Mouse (Mus musculus) heart, adult 8-10 months (tissue): ENCODE measurements around the gene Rtn1. TPM values are rescaled to one million over a fixed set of nuclear protein-coding genes. Genes with fewer than 3 reads are reported as not detected.

Experiments
- DNase-seq: peaks from one replicate; pipeline ENCODE4 v3.0.0; 2022; ENCODE audit warnings: low spot score
- total RNA-seq, 4 experiments: library from RNA; stranded (reverse); gene quantifications; 2 replicates each; pipeline ENCODE4 v1.2.4; 2022

Rtn1 gene
- total RNA-seq, 4 experiments from 2014 or later: 3.3 to 7.0 (median 5.0) TPM

DNA sequence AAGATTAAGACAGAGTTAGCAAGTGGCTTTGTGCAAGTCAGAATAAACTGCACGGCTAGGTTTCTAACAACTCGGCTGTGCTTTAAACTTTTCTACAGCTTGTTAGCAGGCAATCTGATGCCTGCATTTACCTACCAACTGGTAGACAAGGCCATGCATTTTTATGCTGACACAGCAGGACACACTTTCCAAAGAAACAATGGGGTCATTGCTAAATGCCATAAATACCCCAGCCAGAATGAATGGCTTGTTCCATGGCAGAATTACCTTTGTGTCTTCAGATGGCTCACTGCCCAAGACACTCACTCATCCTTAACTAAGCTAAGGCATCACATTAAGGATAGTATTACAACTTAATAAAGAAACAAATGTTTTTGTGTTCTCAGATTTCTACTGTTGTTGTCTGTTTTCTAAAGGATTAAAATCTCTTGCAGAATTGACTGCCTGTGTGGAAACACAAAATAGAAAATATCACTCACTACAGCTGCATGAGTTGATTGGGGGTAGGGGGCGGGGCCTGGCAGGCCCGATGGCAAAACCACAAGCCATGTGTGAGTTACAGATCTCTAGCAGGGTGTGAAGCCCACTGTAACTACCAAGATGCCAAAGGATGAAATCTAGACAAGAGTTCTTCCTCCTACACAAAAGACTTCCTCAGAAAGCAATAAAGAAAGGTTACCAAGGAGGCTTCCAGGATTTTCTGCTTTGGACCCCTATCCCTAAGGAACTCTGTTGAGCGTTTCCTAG is 129.6 kb downstream of the Rtn1 start:
- no peak for DNase-seq

DNA sequence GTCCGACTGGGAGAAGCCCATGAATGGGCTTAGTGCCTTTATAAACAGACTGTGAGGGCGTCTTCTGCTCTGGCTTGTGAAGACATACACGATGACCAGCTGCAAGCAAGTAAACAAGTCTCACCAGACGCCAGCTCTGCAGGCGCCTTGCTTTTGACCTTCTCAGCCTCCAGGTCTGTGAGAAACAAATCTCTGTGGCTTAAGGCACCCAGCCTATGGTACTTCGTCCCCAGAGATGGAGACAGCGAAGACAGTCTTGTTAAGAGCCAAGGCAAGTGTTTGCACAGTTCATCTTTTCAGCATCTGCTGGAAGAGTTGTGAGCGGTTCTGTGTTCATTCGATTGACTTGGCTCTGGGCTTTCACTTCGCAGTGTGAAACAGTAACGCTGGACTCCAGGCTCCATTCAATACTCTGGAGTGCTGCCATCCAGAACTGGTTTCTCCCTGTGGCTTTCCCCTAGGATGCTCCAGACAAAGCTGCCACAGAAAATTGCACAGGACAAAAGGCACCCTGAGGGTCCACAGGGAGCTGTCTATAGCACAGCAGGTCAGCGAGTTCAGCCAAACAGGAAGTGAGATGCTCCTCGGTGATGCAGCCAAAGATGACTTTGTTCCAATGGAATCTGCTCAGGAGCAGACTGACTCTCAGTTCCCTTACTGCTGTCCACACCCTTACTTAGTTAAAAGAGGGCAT is 135.0 kb downstream of the Rtn1 start:
- DNase-seq: peak; percentile 31

DNA sequence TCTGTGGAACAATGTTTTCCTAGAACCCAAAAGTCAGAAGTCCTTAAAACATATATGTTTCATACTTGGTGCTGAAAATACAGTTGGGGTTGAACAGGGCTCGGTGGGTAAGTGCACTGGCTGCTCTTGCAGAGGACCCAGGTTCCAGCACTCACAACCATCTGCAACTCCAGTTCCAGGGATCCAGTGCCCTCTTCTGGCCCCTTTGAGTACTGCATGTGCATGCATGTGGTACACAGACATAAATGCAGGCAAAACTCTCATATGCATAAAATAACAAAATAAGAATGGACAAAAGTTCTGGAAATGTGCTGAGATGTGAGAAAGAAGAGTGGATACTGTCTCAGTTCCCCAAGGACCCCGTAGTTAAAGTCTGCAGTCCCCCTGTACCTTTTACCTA is 141.2 kb downstream of the Rtn1 start:
- no peak for DNase-seq

DNA sequence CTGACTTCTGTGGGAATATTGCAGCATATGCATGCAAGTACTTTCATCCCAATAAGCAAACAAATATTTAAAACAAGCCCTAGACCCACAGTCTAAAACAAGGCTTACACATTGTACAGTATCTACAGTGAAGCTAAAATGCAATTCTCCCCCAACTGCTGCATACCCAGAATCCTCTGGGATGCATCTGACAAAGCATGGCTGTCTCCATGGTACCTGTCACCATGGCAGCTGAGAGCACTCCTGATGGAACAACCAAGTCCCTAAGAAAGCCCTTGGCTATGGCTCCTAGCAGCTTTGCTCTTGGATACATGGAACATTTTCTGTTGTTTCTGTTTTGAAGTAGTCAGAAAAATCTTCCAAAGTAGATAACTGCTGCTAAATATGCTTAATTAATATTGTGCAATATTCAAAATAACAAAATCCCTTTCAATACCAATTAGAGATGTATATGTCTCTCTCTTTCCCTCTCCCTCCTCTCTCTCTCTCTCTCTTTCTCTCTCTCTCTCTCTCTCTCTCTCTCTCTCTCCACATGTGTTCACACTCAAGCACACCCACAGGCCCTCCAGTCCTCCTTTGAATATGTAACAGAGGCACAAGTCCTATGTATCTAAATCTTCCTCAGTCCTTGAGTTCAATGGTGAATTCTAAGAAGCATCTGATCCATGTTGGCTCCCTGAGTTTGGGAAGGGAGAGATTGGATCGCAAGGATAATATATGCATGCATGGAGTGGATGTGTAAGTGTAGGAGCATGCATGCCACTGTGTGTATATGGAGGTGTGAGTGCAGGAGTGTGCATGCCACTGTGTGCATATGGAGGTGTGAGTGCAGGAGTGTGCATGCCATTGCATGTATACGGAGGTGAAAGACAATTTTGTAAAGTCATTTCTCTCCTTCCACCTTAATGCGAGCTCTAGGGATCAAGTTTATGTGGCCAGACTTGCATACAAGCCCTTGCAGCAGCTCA is 143.3 kb downstream of the Rtn1 start:
- no peak for DNase-seq

DNA sequence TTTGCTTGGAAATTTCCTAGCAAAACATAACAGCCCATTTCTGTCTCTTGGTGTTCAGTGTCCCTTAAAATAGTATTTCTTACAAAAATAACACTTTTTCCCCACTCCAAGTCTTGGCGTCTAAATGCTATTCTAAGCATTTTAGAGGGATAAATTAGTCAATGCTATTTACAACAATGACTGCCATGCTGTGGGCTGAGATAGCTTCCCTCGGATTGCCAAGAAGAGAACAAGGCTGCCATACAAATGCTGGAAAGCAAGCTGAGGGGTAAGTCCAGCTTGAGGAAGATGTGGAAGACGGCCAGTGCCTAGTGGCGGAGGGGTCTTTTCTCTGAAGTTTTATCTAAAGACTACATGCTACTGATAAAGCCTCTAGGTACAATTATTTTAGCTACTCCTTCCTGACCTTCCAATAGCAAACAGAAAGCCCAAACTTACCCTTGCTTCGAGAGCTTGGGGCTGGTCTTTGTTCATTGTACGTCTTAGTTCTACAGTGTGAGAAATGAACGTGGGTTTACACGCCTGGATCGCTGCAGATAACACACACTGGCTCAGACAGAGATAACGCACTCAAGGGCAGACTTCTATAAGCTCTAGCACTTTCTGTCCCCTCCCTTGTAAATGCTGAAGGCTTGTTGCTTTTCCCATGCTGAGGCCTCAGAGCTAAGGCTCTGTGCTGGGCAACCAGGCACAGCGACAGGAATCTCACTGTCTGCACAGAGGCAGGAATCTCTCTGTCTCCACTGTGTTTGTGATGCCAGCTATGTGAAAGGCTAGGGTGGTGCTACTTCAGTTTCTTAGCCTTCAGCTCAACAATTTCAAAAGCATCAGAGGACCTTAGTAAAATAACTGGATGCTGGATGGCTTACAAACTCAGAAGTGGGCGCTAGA is 145.4 kb downstream of the Rtn1 start:
- DNase-seq: no peak

DNA sequence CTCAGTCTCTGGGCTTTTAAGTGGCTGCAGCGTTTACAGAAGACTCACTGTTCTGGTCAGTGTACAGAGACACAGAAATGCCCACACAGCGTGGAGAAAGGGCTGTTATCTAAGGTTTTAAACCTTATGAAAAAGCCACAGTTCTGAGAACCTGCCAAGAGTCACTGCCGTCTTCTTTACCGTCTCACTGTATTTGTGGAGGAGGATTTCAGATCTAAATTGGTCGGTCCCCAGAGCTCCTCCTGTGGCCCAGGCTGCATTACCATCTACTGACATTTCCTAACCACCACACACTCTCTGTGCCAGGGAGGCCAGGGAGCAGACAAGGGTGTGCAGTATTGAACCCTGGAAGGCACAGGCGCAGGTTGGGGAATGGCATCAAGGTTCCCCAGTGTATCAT is 151.9 kb downstream of the Rtn1 start:
- no peak for DNase-seq

DNA sequence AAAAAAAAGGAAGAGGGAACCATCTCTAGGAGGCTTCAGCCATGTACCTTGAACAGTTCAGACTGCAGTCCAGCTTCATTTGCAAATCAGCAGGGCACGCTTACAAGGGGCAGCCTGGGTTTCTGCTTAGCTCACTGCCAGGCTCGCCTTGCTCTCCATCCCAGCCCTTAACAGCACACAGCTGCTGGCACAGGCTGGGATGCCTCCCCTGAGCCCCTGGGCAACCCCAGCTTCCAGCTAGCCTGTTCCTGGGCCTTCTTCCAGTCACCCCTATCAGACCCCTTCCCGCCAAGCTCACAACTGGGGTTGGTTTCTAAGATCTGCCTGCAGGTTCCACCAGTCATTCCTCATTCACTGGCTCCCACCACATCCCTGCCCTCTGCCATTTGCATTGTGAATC is 155.8 kb downstream of the Rtn1 start:
- DNase-seq: no peak

DNA sequence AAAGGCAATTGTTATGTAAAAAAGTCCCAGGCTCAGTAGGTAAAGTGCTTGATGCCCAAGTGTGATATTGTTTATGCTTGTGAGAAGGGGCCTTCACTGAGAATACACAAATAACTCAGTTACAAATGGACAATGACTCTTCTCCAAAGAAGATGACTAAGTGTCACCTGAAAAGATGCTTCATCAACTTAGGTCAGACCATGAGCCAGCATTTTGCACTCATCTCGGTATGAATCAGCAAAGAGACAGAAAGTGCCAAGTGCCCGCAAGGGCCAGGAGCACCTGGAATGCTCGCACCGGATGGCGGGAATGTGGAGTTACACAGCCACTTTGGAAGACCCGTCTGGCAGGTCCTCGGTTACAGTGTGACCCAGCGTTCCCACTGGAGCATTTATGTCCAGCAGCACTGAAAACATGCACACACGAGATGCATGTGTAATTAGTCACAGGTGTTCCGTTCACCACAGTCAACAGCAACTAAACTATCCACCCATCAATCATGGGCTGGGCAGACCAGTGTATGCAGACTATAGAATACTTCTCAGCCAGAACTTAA is 156.9 kb downstream of the Rtn1 start:
- no peak for DNase-seq

DNA sequence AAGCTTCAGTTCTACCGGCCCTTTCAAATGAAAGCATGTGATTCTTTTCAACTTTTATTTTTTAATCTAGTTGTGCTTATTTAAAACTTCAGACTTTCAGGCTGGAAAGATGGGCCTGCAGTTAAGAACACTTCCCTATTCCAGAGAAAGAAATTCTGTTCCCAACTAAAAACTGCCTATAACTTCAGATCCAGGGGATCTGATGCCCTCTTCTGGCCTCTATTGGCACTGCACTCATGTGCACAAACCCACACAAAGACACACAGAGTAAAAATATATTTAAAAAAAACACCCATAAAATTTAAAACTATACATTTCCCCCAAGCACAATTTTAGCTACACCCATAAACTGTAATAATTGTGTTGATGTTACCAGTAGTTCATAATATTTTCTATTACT is 163.9 kb downstream of the Rtn1 start:
- DNase-seq: no peak

DNA sequence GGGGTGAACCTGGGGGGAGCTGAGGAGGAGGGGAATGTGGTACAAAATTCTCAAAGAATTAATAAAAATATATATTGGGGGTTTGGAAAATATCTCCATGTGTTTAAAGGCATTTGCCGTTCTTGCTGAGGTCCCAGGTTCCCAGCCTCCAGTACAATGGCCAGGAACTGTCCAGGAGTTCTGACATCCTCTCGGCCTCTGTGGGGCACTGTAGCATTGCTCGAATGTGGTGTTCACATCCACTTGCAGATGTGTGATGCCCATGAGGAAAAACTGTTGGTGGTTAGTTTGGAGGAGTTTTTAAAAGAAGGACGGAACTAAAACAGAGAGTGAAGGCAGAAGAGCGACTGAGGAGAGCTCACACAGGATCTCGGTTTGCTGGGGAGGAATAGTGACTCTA is 166.0 kb downstream of the Rtn1 start:
- no peak for DNase-seq

DNA sequence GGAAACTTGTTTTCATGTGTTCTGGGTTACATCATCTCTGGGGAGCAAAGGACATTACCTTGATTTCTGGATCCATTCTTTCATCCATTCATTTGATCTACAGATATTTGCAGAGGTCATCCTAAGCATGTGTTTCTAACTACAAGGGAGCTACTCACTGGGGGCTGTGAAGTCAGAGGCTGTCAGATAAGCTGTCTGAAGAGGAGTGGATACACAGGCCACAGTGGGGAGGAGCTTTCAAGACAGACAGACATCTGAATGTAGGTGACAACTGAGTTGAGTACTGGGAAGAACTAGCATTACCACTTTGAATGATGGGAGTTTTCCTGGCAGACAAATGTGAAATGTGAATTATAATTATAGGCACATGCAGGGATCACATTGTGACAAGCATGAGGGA is 168.3 kb downstream of the Rtn1 start:
- no peak for DNase-seq

DNA sequence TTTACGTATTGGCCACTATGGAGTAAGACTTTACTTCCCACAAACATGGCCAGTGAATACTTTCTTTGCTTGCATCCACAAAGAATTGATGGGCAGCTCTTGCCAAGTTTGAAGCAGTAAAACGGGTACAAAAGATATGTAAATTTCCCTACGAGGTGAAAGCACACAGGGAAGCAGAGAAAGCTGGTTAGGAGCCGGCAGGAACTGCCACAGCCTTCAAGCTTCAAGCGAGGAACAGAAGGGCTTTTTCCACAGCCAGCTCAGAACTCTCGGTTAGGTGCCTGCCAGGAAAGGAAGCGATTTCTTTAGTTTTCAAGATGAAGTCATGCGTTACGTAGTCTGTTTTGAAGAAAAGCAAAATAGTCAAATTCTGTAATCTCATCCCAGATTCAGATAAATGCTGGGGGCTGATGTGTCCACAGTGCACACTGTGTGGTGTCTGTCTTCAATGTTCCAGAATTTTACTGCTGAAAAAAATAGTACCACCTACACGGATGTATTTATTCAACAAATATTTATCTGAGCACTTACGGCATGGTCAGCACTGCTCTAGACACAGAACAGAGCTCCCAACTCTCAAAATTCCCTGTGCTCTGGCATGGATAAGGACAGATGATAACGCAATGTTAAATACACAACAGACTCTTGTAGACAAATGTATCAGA is 169.5 kb downstream of the Rtn1 start:
- no peak for DNase-seq

DNA sequence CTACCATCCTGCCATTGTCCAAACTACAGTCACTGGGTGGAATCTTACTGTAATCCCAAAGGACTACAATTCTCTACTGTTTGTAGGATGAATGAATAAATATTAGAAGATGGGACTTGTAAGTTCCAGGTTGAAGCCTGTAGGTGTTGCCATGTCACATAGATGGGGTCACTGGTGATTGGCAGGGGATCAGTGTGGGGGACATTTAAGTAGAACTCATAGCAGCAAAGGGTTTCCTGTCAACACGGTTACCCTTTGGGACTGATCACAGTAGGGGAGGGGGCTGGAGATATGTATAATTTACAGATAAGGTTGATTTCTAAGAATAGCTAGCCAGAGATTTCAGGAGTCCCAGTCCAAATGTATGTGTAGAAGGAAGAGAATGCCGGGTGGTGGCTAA is 171.6 kb downstream of the Rtn1 start:
- DNase-seq: no peak

DNA sequence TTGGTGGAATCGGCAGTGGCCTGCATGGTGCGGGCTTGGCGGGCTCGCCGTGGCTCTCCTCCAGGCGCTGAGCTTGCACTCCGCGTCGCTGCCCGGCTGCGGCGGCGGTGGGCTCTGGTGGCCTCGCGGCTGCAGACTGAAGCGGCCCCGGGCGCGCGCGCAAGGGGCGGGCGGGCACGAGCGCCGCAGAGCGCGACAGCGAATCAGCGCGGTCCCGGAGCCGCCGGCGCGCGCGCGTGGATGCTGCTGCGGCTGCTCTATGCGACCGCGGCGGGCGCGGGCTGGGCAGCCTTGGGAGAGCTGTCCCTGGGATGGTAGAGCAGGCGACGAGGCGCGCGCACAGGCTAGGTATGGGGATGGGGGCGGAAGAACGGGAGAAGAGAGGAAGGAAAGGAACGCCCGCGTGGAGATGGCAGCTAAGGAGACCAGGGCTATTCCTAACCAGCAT is 172.3 kb downstream of the Rtn1 start:
- peak; percentile 22 for DNase-seq

DNA sequence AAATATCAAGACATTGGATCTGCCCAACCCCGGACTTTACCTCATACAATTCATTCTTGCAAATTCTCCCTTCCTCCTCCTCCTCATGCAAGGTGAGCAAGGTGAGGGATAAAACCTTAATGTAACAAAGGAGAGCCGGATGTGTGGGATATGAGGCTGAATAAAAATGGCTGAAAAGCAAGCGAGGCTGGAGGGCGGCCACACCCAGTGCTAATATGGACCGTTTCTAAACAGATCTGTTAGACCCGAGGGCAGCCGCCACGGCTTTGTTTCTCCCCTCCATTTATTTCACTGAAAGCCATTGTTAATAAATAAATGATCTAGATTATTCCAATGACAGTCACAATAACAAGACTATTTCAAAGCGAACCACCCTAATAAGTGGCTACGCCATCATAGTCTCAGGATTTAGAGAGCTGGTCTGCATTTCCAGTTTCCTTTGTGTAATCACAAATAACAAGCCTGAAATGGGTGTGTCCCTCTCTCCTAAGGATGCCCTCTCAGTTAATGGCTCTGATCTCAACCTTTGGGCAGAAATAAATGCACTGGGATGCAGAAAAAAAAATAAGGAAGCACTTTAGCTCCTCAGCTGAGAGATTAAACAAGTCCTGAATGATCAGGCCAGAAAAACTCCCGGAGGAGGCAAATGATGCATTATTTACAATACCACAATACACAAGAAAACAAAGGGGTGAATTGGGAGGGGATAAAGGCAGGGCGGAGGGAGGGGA is 173.1 kb downstream of the Rtn1 start:
- no peak for DNase-seq

DNA sequence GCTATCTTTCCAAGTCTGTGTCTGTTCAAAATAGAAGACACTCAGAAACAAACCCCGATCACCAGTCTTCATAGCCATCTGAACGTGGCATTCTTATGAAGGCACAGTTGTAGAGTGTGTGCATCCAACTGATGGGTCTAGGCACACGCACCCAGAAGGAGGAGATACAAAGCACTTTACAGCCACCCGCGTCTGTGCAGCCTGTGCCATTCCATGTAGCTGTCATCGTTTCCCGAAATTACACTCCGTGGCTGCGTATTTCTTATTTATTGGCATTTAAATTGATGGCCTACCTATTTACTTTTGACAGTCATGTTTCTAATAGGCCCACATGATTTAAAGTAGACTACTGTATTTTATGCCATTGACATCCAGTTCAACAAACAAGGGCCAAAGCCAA is 173.9 kb downstream of the Rtn1 start:
- DNase-seq: no peak

DNA sequence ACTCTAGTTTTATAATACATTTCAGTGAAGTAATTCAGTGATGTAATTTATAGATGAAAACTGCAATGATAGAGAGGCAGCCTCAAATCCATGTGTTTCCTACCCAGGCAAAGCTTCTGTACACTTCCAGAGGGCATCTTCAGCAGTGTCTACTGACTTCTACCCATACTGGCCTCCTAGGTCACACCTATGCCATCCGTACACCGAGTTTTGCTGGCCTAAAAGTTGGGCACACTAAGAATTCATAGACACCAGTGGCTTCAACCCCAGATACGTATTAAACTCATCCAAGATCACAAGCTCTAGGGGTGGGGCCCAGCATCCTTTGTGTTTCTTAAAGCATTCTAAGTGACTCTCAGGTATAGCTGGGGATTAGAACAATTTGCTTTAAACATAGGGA is 174.7 kb downstream of the Rtn1 start:
- DNase-seq: no peak

DNA sequence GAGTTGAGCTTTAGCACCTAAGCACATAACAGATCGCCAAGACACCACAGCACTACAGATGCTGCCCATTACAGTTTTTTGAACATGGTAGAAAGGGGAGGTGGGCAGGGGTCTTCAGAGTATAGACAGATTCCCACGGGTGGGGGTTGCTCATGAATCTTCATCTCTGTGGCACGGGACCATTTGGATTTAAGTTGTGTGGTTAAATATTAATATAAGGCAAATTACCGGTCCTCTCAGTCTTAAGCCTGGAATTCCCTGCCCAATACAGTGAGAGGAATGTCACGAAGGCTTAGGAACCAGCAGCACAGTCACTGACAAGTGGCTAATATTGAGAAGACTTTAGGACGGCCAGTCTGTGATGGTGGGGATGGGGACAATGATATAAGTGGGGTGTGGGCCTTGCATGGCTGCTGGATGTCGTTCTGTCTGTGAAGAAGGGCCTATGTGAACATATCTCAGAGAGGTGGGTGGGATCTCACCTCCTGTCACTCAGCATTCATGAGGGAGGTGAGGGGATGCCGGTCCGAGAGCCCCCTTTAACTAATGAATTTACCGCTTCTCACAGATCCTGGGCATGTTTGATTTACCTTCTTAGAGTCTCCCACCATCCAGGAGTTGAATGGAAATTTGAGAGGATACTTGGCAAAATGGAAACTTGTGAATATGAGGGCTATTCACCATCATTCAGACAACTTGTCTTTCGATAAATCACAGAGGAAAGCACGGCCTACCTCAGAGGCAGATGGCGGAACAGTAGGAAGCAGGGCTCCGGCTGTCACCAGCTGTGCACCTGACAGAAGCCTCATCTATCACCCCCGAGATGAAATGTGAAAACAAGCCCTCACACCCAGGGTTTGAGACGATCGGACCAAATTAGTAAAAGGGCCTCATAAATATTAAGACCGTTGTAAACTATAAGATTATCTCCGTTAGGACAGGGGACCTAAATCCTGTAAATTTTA is 175.7 kb downstream of the Rtn1 start:
- no peak for DNase-seq
